Mouse (Mus musculus): ENCODE measurements around the gene Them7.

DNA sequence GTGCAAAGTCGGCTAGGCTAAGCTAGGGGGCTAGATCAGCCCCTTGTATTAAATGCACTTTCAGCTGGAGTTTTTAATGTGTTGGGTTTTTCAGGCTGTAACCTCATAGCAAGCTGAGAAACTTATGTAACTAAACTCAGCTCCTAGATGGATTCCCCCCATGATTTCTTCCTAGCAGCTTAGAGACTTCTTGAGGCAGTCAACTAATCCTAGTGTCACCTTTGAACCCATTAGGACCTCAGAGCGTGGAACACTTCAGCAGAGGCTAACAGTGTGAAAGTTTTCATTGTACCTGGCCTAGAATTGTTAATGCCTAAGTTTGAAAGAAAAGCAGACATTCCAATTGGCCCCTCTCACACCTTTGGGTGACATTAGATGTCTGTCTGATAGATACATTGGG, 13.7 kb downstream of the Them7 start:
- TF ChIP-seq EP300 (IDR thresholded peaks at IDR 0.05; ENCODE audit: low read depth) (no peak), CTCF (IDR thresholded peaks at IDR 0.05; ENCODE audit: low read depth) (no peak)

Data from heart, postnatal 0 days (tissue).